Mouse (Mus musculus): ENCODE results near the gene Enthd1. TPM values are rescaled to one million over a fixed set of nuclear protein-coding genes. Genes with fewer than 3 reads are reported as not detected.
A peak's percentile ranks its signal among the peaks of the same experiment; 100 is the strongest.

Gene Enthd1
- total and polyA plus RNA-seq, 3 experiments: not detected

DNA sequence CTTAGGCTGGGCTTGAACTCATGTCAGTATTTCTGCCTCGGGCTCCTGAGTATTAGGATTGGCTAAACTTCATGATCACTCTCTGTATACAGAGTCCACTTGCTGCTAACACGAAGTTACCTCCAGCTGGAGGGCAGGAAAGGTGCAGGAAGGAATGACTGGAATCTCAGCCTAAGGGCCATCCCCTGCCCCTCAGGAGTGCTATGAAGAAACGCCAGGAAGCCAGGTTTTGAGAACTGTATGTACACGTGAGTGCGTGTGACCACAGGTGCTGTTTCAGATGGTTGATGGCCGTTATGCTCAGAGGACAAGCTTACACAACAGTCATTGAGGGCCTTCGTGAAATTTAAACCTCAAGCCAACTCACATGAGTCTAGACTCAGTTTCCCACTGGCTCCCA is 4.2 kb upstream of the Enthd1 start:
- H3K27me3 ChIP-seq (replicated peaks): no peaks in the 10 kb centered on the region
- no peaks in the 10 kb centered on the region for H3K9me3 ChIP-seq (replicated peaks; ENCODE audit: low read length)
- no peak overlapping the region for H3K4me2 ChIP-seq (ENCODE audit: insufficient read depth, low read depth, poor library complexity, severe bottlenecking)
- no peak overlapping the region for H3K4me3 ChIP-seq (replicated peaks in 1 of 3; ENCODE audit: low read depth in 2 of 3, low read length in 2 of 3, poor library complexity in 1 of 3)
- H3K27ac ChIP-seq (ENCODE audit: insufficient read depth, low read depth): no peak overlapping the region
- H3K9ac ChIP-seq (ENCODE audit: insufficient read depth, low read depth): no peak overlapping the region
- in situ Hi-C loops (cut with MboI; ENCODE audit: low pct_ligation_motif_present, low pct_unique_long_range_greater_than_20kb, low sequenced_read_pairs): no loop called here
- no peak for DNase-seq (ENCODE audit: extremely low read depth)
- H3K79me2 ChIP-seq (replicated peaks; ENCODE audit: control insufficient read depth, extremely low read depth, insufficient read depth, poor library complexity, severe bottlenecking): no peaks in the 10 kb centered on the region
- H3K36me3 ChIP-seq (replicated peaks in 1 of 2; ENCODE audit: control insufficient read depth in 1 of 2, insufficient read depth in 1 of 2, low read length in 1 of 2): no peaks in the 10 kb centered on the region
- TF ChIP-seq BHLHE40 (IDR thresholded peaks at IDR 0.05; ENCODE audit: low read depth, low read length) (peak; percentile 41; the same call in 1 of the 2 replicates), CTCF (conservative IDR thresholded peaks at IDR 0.05 in 1 of 2, IDR thresholded peaks at IDR 0.05 in 1 of 2; ENCODE audit: low read depth in 2 of 2, low read length in 2 of 2) (no peak)
- peaks cover 8 to 50% of the 10 kb centered on the region in 2 experiments for H3K4me1 ChIP-seq (ENCODE audit: control insufficient read depth in 1 of 2, insufficient read depth in 2 of 2)
- dilution Hi-C loops (cut with MboI; ENCODE audit: extremely low pct_ligation_motif_present, extremely low pct_unique_long_range_greater_than_20kb, low sequenced_read_pairs): no loop called here

DNA sequence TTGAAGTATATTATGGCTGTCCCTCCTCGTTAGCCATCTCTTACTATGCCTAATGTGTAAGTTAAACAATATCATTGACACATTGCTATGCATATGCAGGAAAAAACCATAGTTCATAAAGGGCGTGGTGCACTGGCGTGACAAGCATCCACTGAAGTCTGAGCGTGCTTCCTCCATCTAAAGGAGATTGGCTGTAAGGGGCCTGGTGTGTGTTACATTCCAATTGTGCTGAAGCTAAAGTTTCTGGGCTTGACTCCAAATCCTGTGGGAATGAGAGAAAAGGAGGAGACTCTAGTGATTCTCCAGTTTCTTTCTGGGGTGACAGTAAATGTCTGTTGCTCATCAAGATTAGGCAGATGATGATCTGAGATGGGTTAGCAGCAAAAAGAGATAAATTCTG is 2.8 kb upstream of the Enthd1 start:
- no peaks in the 10 kb centered on the region for H3K27me3 ChIP-seq (replicated peaks)
- TF ChIP-seq CHD1 (IDR thresholded peaks at IDR 0.05; ENCODE audit: low read depth, low read length): no peak
- no peak for TF ChIP-seq CHD2 (IDR thresholded peaks at IDR 0.05; ENCODE audit: low read length)
- TF ChIP-seq JUND (conservative IDR thresholded peaks at IDR 0.05; ENCODE audit: low read depth, low read length): no peak

DNA sequence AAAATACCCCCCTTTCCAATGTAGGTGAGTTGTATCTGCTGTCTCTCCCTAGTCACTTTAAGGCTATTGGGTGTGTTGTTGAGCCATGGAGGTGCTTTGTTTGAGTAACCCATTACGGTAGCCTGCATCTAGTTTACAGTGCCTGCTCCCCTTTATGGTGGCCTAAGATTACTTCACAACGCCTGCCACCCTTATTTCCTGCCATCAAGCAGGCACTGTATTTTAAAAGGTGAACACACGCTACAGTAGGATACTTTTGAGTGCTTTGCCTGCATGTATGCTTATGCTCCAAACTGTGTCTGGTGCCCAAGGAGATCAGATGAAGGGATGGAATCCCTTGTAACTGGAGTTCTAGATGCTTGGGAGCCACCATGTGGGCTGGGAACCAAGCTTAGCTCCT is 2.2 kb upstream of the Enthd1 start:
- DNase-seq (ENCODE audit: extremely low read depth): no peak
- dilution Hi-C loops (cut with MboI; ENCODE audit: extremely low pct_ligation_motif_present, extremely low pct_unique_long_range_greater_than_20kb, low sequenced_read_pairs): no loop called here

More for the DNA sequence above, 2.8 kb upstream of the Enthd1 start:
- Histone ChIP-seq H3K9ac (ENCODE audit: insufficient read depth, low read depth) (no peak overlapping the region), H3K79me2 (replicated peaks; ENCODE audit: control insufficient read depth, extremely low read depth, insufficient read depth, poor library complexity, severe bottlenecking) (no peaks in the 10 kb centered on the region), H3K27ac (ENCODE audit: insufficient read depth, low read depth) (no peak overlapping the region), H3K9me3 (replicated peaks; ENCODE audit: low read length) (no peaks in the 10 kb centered on the region), H3K36me3 (replicated peaks in 1 of 2; ENCODE audit: control insufficient read depth in 1 of 2, insufficient read depth in 1 of 2, low read length in 1 of 2) (no peaks in the 10 kb centered on the region), H3K4me1 (ENCODE audit: control insufficient read depth in 1 of 2, insufficient read depth in 2 of 2) (peaks cover 10 to 54% of the 10 kb centered on the region in 2 experiments), H3K4me3 (replicated peaks in 1 of 3; ENCODE audit: low read depth in 2 of 3, low read length in 2 of 3, poor library complexity in 1 of 3) (no peak overlapping the region), H3K4me2 (ENCODE audit: insufficient read depth, low read depth, poor library complexity, severe bottlenecking) (no peak overlapping the region)
- in situ Hi-C loops (cut with MboI; ENCODE audit: low pct_ligation_motif_present, low pct_unique_long_range_greater_than_20kb, low sequenced_read_pairs): no loop called here
- DNase-seq (ENCODE audit: extremely low read depth): no peak
- dilution Hi-C loops (cut with MboI; ENCODE audit: extremely low pct_ligation_motif_present, extremely low pct_unique_long_range_greater_than_20kb, low sequenced_read_pairs): no loop called here

More for the DNA sequence above, 2.2 kb upstream of the Enthd1 start:
- H3K4me1 ChIP-seq (ENCODE audit: control insufficient read depth in 1 of 2, insufficient read depth in 2 of 2): peaks cover 10 to 54% of the 10 kb centered on the region in 2 experiments
- H3K9ac ChIP-seq (ENCODE audit: insufficient read depth, low read depth): no peak overlapping the region
- H3K4me3 ChIP-seq (replicated peaks in 1 of 3; ENCODE audit: low read depth in 2 of 3, low read length in 2 of 3, poor library complexity in 1 of 3): no peak overlapping the region
- TF ChIP-seq MAX (IDR thresholded peaks at IDR 0.05; ENCODE audit: low read length) (no peak), E2F4 (IDR thresholded peaks at IDR 0.05; ENCODE audit: insufficient replicate concordance, low read depth, low read length) (no peak), IRF4 (IDR thresholded peaks at IDR 0.05; ENCODE audit: low read depth, low read length) (no peak), UBTF (IDR thresholded peaks at IDR 0.05; ENCODE audit: low read depth, low read length) (no peak), EP300 (IDR thresholded peaks at IDR 0.05; ENCODE audit: low read length) (no peak), MXI1 (IDR thresholded peaks at IDR 0.05; ENCODE audit: low read depth, low read length) (no peak), ZNF384 (IDR thresholded peaks at IDR 0.05; ENCODE audit: low read depth, low read length) (no peak), TCF12 (IDR thresholded peaks at IDR 0.05; ENCODE audit: low read depth, low read length) (no peak), ZC3H11A (IDR thresholded peaks at IDR 0.05; ENCODE audit: low read depth, low read length) (no peak)
- no peaks in the 10 kb centered on the region for H3K36me3 ChIP-seq (replicated peaks in 1 of 2; ENCODE audit: control insufficient read depth in 1 of 2, insufficient read depth in 1 of 2, low read length in 1 of 2)
- no peak overlapping the region for H3K4me2 ChIP-seq (ENCODE audit: insufficient read depth, low read depth, poor library complexity, severe bottlenecking)
- no peaks in the 10 kb centered on the region for H3K79me2 ChIP-seq (replicated peaks; ENCODE audit: control insufficient read depth, extremely low read depth, insufficient read depth, poor library complexity, severe bottlenecking)
- in situ Hi-C loops (cut with MboI; ENCODE audit: low pct_ligation_motif_present, low pct_unique_long_range_greater_than_20kb, low sequenced_read_pairs): no loop called here
- no peaks in the 10 kb centered on the region for H3K27me3 ChIP-seq (replicated peaks)
- no peak overlapping the region for H3K27ac ChIP-seq (ENCODE audit: insufficient read depth, low read depth)
- no peaks in the 10 kb centered on the region for H3K9me3 ChIP-seq (replicated peaks; ENCODE audit: low read length)

Data from CH12.LX (cell line).